Mouse (Mus musculus) 3T3-L1 (cell line): ENCODE measurements around the gene Gm48552.

Experiments
- DNase-seq: peaks from one replicate; pipeline ENCODE4 v3.0.0-alpha.2; 2015; ENCODE audit warnings: low read depth, low spot score

Gm48552 gene

GRCm38 (mm10) chr10:81362336-81362949 is 26.4 kb upstream of the Gm48552 start:
- DNase-seq: no peak

GRCm38 (mm10) chr10:81363436-81364346 is 25.1 kb upstream of the Gm48552 start:
- no peak for DNase-seq

GRCm38 (mm10) chr10:81364666-81365065 is 24.1 kb upstream of the Gm48552 start:
- DNase-seq: no peak

GRCm38 (mm10) chr10:81365073-81365472 is 23.7 kb upstream of the Gm48552 start:
- no peak for DNase-seq

GRCm38 (mm10) chr10:81365672-81366476 is 22.9 kb upstream of the Gm48552 start, which contains the start of gene 4930404N11Rik:
Gene 4930404N11Rik, minus strand, starts transcription at chr10:81365816.
- DNase-seq: no peak

GRCm38 (mm10) chr10:81366477-81367206 is 22.2 kb upstream of the Gm48552 start:
- DNase-seq: no peak

GRCm38 (mm10) chr10:81367207-81367495 is 21.7 kb upstream of the Gm48552 start:
- DNase-seq: no peak

GRCm38 (mm10) chr10:81375322-81375721 is 13.5 kb upstream of the Gm48552 start:
- no peak for DNase-seq

- peak; percentile 31 for DNase-seq
These were observed 12.0 kb upstream of the Gm48552 start for GRCm38 (mm10) chr10:81376561-81377361.

GRCm38 (mm10) chr10:81377362-81377664 is 11.5 kb upstream of the Gm48552 start:
- no peak for DNase-seq

GRCm38 (mm10) chr10:81377793-81378552 is 10.8 kb upstream of the Gm48552 start, which contains the start of gene Fzr1:
Gene Fzr1, minus strand, starts transcription at chr10:81378516.
- DNase-seq: peak; percentile 28

GRCm38 (mm10) chr10:81378553-81379182 is 10.1 kb upstream of the Gm48552 start:
- DNase-seq: peak; percentile 100

- no peak for DNase-seq
These were observed 9.6 kb upstream of the Gm48552 start for GRCm38 (mm10) chr10:81379183-81379553.

- DNase-seq: no peak
These were observed 8.9 kb upstream of the Gm48552 start for GRCm38 (mm10) chr10:81379809-81380378.

- DNase-seq: peak; percentile 51
These were observed 6.8 kb upstream of the Gm48552 start for GRCm38 (mm10) chr10:81382039-81382438.

- DNase-seq: peak; percentile 99
These were observed 4.8 kb upstream of the Gm48552 start, which contains the start of the genes Dohh and Gm48551 for GRCm38 (mm10) chr10:81383802-81384604. Gene Dohh, plus strand, starts transcription at chr10:81384428. Gene Gm48551, plus strand, starts transcription at chr10:81384466.

- peak; percentile 59 for DNase-seq
These were observed 4.2 kb upstream of the Gm48552 start for GRCm38 (mm10) chr10:81384605-81384982.

GRCm38 (mm10) chr10:81385603-81386306 is 3.0 kb upstream of the Gm48552 start:
- no peak for DNase-seq
